Mouse (Mus musculus) stomach, embryonic 16.5 days (tissue): ENCODE results near the gene Chrne. TPM values are rescaled to one million over a fixed set of nuclear protein-coding genes. Genes with fewer than 3 reads are reported as not detected.

Source experiments
- ATAC-seq: fragments of 200-750 bp; cut with Nextera tagmentation; 2 replicates; pipeline ENCODE4 v1.8.0; 2017; ENCODE audit warnings: moderate number of reproducible peaks, moderate TSS enrichment; ENCODE audit not compliant: insufficient read depth, low FRiP score
- H3K27ac ChIP-seq: fragments of 300-500 bp; sonication (generic); 2 replicates; pipeline ENCODE4 v1.5.1; 2014; ENCODE audit warnings: low read length
- H3K27me3 ChIP-seq: fragments of 300-500 bp; sonication (generic); 2 replicates; pipeline ENCODE4 v1.6.1; 2014; ENCODE audit warnings: low read length, control low read depth, mixed read lengths; ENCODE audit not compliant: control insufficient read depth, insufficient read depth
- H3K36me3 ChIP-seq: fragments of 300-500 bp; sonication (generic); 2 replicates; pipeline ENCODE4 v1.6.1; 2014; ENCODE audit warnings: low read length; ENCODE audit not compliant: control insufficient read depth, insufficient read depth
- H3K4me1 ChIP-seq: fragments of 300-500 bp; sonication (generic); 2 replicates; pipeline ENCODE4 v1.6.1; 2014; ENCODE audit warnings: low read length, control low read depth, mixed read lengths; ENCODE audit not compliant: control insufficient read depth, insufficient read depth
- H3K4me2 ChIP-seq: fragments of 300-500 bp; sonication (generic); 2 replicates; pipeline ENCODE4 v1.6.1; 2014; ENCODE audit warnings: low read depth, low read length, mixed read lengths
- H3K4me3 ChIP-seq: fragments of 300-500 bp; sonication (generic); replicated peaks from 2 replicates; pipeline ENCODE4 v1.5.1; 2014; ENCODE audit warnings: mild to moderate bottlenecking, low read length
- H3K9ac ChIP-seq: fragments of 300-500 bp; sonication (generic); 2 replicates; pipeline ENCODE4 v1.6.1; 2014; ENCODE audit warnings: low read length
- H3K9me3 ChIP-seq: fragments of 300-500 bp; sonication (generic); replicated peaks from 2 replicates; pipeline ENCODE4 v1.6.1; 2016; ENCODE audit warnings: low read length, control low read depth; ENCODE audit not compliant: control insufficient read depth
- WGBS: fragments of 180-500 bp; shearing (Covaris S2); extraction: QIAGEN DNeasy Blood & Tissue Kit; methylation state at CpG from one replicate; pipeline ENCODE4 v1.1.7; 2014; 5-methylcytosine and 5-hydroxymethylcytosine counted together
- polyA plus RNA-seq: library from polyadenylated mRNA; unstranded; fragments of >200 nt; fragmentation: Nextera tagmentation; extraction: Ambion mirVana; gene quantifications from 2 replicates; pipeline ENCODE4 v1.2.1, GENCODE M21; 2015

The Chrne gene
- polyA plus RNA-seq, 1 experiment from 2014 or later = 0.37 TPM

DNA sequence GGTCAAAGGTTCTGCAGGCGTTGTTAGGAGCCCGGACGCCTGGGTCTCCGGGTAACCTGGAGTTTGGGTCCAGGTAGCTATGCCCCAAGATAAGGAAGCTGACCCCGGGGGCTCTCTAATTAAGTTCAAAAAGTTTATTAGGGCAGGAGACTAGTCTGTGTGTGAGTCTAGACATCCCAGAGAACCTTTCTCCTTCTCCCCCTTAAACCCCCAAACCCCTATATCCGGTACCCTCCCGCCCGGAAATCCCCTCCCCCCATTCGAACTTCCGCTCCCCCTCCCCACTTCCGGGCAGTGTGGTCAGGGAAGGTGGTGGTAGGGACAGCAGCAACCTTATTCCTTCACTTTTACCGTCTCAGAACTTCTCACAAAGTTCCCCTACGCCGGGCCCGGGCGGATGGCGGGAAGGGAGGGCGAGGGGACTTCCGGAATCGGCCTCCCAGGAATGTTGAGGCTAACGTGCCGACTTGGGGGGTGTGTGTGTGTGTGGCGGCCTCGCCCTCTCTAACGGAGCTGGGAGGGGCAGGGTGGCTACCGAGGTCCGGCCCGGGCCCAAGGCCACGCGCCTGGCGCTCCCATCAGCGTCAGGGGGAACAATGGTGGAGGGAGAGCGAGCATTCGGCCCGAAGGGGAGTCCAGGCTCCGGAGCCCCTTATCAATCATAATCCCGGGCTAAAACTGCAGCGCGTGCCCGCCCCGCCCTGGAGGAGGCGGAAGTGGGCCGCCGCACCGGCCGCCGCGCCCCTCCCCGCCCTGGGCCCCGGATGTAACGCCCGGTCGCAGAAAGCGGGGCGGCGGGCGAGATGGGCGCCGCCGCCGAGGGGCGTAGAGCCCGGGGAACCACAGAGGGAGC lies 34.6 kb upstream of the Chrne start:
- Histone ChIP-seq H3K27me3 (no peaks in the 10 kb centered on the region), H3K27ac (peak overlapping the region; percentile 99), H3K36me3 (peaks cover 19% of the 10 kb centered on the region), H3K4me2 (peak overlapping the region; percentile 79), H3K4me1 (peaks cover 55% of the 10 kb centered on the region), H3K9me3 (no peaks in the 10 kb centered on the region), H3K9ac (peak overlapping the region; percentile 99), H3K4me3 (peak overlapping the region; percentile 100)
- under 1% methylated on average over 54 of the region's 63 CpGs for WGBS
- ATAC-seq = peak; percentile 44

DNA sequence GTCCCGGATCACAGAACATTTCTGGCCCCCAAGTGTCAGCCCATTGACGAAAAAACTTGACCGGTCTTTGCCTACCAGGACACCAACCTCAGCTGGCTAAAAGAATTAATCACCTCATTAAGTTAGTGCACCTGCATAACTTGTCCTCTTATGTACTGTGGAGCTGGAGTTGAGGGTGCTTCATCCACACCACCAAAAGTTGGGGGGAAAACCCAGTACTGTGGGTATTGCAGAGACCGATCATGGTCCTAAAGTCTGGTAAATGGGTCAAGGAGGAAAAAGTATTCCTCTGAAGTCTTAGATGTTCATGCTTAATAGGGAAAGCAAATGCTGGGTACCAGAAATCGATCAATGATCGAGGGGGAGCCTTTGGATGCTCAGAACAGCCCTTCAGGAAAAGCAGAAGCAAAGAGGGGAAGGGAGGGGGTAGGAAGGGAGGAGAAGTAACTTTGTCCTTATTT lies 33.9 kb upstream of the Chrne start:
- H3K4me3 ChIP-seq = peak overlapping the region; percentile 100
- peaks cover 58% of the 10 kb centered on the region for H3K4me1 ChIP-seq
- H3K9me3 ChIP-seq = no peaks in the 10 kb centered on the region
- peak overlapping the region; percentile 99 for H3K9ac ChIP-seq
- no peaks in the 10 kb centered on the region for H3K27me3 ChIP-seq
- ATAC-seq = no peak
- peaks cover 19% of the 10 kb centered on the region for H3K36me3 ChIP-seq
- peak overlapping the region; percentile 79 for H3K4me2 ChIP-seq
- WGBS = 34% methylated on average over 6 of the region's 6 CpGs
- H3K27ac ChIP-seq = peak overlapping the region; percentile 99

DNA sequence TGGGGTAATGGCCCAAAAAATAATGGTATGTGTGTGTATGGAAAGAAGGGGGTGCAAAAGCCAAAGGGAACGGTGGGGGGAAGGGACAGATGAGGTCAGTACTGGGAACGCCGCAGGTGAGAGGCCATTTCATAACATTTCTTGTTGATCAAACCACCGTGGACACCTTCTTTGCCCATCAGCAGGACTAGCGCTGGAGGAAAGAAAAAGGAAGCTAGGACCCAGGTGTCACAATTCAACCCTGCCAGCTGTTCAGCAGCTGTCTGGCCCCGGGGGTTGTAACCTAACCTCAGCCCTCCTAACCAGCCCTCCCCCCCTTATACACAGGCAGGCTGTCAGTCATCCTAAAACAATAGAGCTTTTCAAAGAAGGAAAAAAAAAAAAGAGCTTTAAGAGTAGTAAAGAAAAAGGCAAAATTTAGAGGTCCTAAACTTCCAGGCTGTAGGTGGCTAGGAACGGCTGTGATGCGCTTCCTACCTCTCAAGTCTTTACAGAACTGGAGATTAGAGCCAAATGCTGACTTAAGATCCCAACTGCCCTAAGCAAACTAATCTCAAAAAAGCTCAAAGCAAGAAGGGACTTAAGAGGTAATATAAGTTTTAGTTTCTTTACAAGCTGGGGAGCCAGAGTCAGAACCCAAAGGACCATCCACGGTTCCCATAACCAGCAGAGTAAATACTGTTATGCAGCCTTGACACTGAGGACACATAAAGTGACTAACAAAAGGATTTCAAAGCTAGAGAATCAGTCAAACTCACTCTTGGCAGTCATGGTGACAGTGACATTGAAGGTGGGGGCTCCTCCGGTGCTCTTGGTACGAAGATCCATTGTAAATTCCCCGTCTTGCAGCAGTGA lies 33.2 kb upstream of the Chrne start:
- Histone ChIP-seq H3K9me3 (no peaks in the 10 kb centered on the region), H3K9ac (peak overlapping the region; percentile 99), H3K4me1 (peaks cover 53% of the 10 kb centered on the region), H3K27me3 (no peaks in the 10 kb centered on the region), H3K4me3 (peak overlapping the region; percentile 100), H3K27ac (peak overlapping the region; percentile 99), H3K36me3 (peaks cover 19% of the 10 kb centered on the region), H3K4me2 (peak overlapping the region; percentile 79)
- ATAC-seq = no peak
- 49% methylated on average over 12 of the region's 12 CpGs for WGBS

DNA sequence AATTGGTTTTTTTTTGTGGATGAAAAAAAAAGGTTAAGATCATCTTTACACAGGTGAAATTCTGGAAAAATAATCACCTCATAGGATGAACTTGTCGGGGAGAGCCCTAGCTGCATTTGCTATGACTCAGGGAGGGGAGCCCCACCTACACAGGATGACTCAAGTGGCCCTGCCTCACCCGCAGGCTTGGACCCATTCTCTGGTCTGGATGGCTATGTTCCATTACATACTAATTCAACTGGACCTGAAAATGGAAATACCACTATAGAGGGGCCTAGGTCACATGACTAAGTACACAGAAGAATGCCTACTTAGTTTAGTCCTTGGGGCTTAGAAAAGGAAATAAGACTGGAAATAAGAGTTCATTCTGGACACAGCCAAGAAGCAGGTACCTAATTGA lies 32.4 kb upstream of the Chrne start:
- 57% methylated on average over 2 of the region's 2 CpGs for WGBS
- Histone ChIP-seq H3K4me3 (peak overlapping the region; percentile 100), H3K27ac (peak overlapping the region; percentile 71; the same call in 1 of the 2 replicates)

DNA sequence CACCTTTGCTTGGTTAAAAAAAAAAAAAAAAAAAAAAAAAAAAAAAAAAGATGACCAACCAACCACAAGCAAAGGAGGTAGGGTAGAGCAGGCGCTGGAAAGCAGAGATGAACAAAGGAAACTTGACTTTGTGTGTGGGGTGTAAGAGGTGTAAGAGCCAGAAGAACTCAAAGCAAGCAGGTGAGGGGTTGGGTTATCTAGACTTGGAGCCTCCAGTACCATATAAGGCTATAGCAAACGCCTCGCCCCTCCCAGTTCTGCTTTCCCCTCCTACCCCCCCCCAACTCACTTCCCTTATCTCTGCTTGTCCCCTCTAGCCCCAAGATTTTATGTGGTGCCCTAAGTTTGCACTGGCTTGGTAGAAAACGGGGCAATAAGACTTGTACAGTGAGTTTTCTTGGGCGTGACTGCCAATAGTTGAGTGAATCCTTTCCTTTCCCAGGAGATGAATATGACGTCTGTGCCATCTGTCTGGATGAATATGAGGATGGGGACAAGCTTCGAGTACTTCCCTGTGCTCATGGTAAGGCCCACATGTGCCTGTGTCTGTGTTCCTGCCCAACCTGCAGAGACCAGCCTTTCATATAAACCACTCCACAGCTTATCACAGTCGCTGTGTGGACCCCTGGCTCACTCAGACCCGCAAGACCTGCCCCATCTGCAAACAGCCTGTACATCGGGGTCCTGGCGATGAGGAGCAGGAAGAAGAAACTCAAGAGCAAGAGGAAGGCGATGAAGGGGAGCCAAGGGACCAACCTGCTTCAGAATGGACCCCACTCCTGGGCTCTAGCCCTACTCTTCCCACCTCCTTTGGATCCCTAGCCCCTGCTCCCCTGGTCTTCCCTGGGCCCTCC lies 31.5 kb upstream of the Chrne start:
- Histone ChIP-seq H3K4me1 (peaks cover 52% of the 10 kb centered on the region), H3K27ac (peak overlapping the region; percentile 71)

More for the DNA sequence above, 32.4 kb upstream of the Chrne start:
- no peak for ATAC-seq
- Histone ChIP-seq H3K27me3 (no peaks in the 10 kb centered on the region), H3K9ac (no peak overlapping the region), H3K9me3 (no peaks in the 10 kb centered on the region), H3K36me3 (peaks cover 19% of the 10 kb centered on the region), H3K4me1 (peaks cover 45% of the 10 kb centered on the region), H3K4me2 (peak overlapping the region; percentile 79)

DNA sequence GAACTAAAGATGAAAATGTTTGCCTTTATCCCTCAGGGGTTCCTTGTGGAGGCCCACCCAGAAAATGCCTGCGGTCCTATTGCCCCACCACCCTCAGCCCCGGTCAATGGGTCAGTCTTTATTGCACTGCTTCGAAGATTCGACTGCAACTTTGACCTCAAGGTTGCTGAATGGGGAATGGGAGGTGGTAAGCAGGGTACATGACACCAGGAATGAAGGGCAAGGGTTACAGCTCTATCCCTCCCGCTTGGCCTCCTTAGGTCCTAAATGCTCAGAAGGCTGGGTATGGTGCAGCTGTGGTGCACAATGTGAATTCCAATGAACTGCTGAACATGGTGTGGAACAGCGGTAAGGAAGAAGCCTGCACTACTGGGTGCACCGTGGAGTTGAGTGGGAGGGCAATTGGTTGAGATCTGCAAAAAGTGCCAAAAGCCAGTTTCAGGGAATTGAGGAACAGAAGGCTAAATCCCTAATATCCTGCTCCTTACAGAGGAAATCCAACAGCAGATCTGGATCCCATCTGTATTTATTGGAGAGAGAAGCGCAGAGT lies 30.2 kb upstream of the Chrne start:
- H3K9ac ChIP-seq = no peak overlapping the region
- peaks cover 24% of the 10 kb centered on the region for H3K36me3 ChIP-seq
- no peaks in the 10 kb centered on the region for H3K9me3 ChIP-seq
- peaks cover 57% of the 10 kb centered on the region for H3K4me1 ChIP-seq
- H3K4me2 ChIP-seq = peak overlapping the region; percentile 87
- no peaks in the 10 kb centered on the region for H3K27me3 ChIP-seq
- H3K4me3 ChIP-seq = no peak overlapping the region
- 79% methylated on average over 8 of the region's 8 CpGs for WGBS
- no peak for ATAC-seq
- 0 out of 2 replicates have a peak overlapping the region, but pooled peaks have one; percentile 71 for H3K27ac ChIP-seq

More for the DNA sequence above, 31.5 kb upstream of the Chrne start:
- peak overlapping the region; percentile 13; the same call in 1 of the 2 replicates for H3K9ac ChIP-seq
- 59% methylated on average over 12 of the region's 12 CpGs for WGBS
- H3K27me3 ChIP-seq = no peaks in the 10 kb centered on the region
- ATAC-seq = no peak
- H3K9me3 ChIP-seq = no peaks in the 10 kb centered on the region
- H3K4me2 ChIP-seq = peak overlapping the region; percentile 79
- H3K36me3 ChIP-seq = peaks cover 19% of the 10 kb centered on the region
- H3K4me3 ChIP-seq = peak overlapping the region; percentile 100

DNA sequence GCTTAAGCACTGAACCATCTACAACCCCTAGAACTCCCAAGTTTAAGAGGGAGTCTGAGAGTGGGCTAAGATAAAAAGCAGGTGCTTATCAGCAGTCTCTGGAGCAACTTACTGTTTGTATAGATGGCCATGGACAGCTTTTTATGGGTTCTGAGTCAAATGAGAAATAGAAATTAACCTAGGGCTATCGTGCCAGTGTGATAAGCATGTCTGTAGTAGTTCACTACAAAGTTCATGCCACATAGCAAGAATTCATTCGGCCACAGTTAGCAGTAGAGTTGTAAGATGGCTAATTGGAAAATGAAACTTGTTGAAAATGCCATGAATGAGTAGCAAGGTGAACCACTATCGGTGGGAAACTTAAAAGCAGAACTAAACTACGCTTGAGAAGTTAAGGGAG lies 29.5 kb upstream of the Chrne start:
- Histone ChIP-seq H3K9ac (peak overlapping the region; percentile 93), H3K9me3 (no peaks in the 10 kb centered on the region), H3K36me3 (peaks cover 25% of the 10 kb centered on the region), H3K27ac (peak overlapping the region; percentile 98; the same call in 1 of the 2 replicates), H3K4me1 (peaks cover 57% of the 10 kb centered on the region), H3K4me2 (peak overlapping the region; percentile 87), H3K4me3 (peak overlapping the region; percentile 87), H3K27me3 (no peaks in the 10 kb centered on the region)
- 69% methylated on average over 4 of the region's 4 CpGs for WGBS
- no peak for ATAC-seq

DNA sequence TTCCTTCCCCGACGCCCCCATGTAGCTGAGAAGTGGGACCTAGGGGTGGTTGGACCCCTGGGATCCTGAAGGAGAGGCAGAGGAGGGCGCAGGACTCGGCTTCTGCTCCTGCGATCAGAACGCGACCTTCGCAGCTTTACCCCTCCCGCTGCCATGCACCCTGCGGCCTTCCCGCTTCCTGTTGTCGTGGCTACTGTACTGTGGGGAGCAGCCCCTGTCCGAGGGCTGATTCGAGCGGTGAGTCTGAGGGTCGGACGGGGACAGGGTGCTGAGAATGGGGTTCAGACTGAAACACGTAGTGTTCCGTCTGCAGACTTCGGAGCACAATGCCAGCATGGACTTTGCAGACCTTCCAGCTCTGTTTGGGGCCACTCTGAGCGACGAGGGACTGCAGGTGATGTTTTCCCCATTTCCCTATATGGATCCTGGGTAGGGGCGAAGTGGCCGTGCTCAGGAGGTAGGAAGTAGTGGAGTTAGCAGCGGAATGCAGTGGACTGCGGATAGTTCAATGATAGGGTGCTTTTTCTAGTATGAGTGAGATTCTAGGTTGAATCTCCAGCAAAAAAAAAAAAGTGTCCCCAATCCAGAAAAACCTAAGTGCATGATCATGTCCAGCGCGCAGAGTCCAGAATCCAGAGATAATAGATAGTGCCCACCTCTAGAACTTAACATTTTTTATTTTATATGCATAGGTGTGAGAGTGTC lies 28.9 kb upstream of the Chrne start:
- 3% methylated on average over 28 of the region's 28 CpGs for WGBS
- H3K4me1 ChIP-seq = peaks cover 56% of the 10 kb centered on the region
- H3K4me3 ChIP-seq = peak overlapping the region; percentile 87
- peak overlapping the region; percentile 87 for H3K4me2 ChIP-seq
- H3K27me3 ChIP-seq = no peaks in the 10 kb centered on the region
- ATAC-seq = peak; percentile 1; the same call in 1 of the 2 replicates
- peak overlapping the region; percentile 98 for H3K27ac ChIP-seq
- peaks cover 25% of the 10 kb centered on the region for H3K36me3 ChIP-seq
- no peaks in the 10 kb centered on the region for H3K9me3 ChIP-seq
- H3K9ac ChIP-seq = peak overlapping the region; percentile 93
